Mouse (Mus musculus) monocyte, adult 5-6 weeks (primary cell): ENCODE results near the gene D13Ertd608e. TPM values are rescaled to one million over a fixed set of nuclear protein-coding genes. Genes with fewer than 3 reads are reported as not detected.
"Not testable (repeated sequence)": the region's sequence is repeated elsewhere in the genome, so short reads cannot be mapped to it uniquely, and the experiment has no call there.

ENCODE experiments used
- ATAC-seq: fragments of 153-309, 156-312 bp; replicated peaks from 2 replicates; pipeline ENCODE4 v1.8.0; 2017; ENCODE audit warnings: mild to moderate bottlenecking; ENCODE audit not compliant: low TSS enrichment, insufficient number of reproducible peaks, severe bottlenecking, poor library complexity, low FRiP score
- total RNA-seq: library from RNA; stranded (forward); fragments of 200-1000, 200-491, 200-594 nt; gene quantifications from 3 replicates; pipeline ENCODE4 v1.2.3, GENCODE M21; 2017

D13Ertd608e gene
- total RNA-seq = not detected in 3 replicates

GRCm38 (mm10) chr13:119835320-119836056, at the start of gene D13Ertd608e:
D13Ertd608e (plus strand) TSS chr13:119836006.
- peak; percentile 81 for ATAC-seq

- ATAC-seq = no peak
These were observed 45.7 kb upstream of the D13Ertd608e start for GRCm38 (mm10) chr13:119789851-119790717.

- ATAC-seq = peak; percentile 89
These were observed 44.8 kb upstream of the D13Ertd608e start, which contains the start of gene Zfp131 for GRCm38 (mm10) chr13:119790761-119791579. Zfp131 (minus strand) TSS chr13:119790889.

GRCm38 (mm10) chr13:119791580-119792135, 44.1 kb upstream of the D13Ertd608e start:
- no peak for ATAC-seq

- no peak for ATAC-seq
These were observed 42.9 kb upstream of the D13Ertd608e start for GRCm38 (mm10) chr13:119792791-119793404.

- ATAC-seq = no peak
These were observed 38.1 kb upstream of the D13Ertd608e start for GRCm38 (mm10) chr13:119797656-119798055.

GRCm38 (mm10) chr13:119808937-119809336, 26.9 kb upstream of the D13Ertd608e start:
- peak; percentile 73 for ATAC-seq

GRCm38 (mm10) chr13:119810031-119810430, 25.8 kb upstream of the D13Ertd608e start:
- no peak for ATAC-seq

- no peak for ATAC-seq
These were observed 19.0 kb upstream of the D13Ertd608e start for GRCm38 (mm10) chr13:119816798-119817197.

GRCm38 (mm10) chr13:119817579-119818206, 18.1 kb upstream of the D13Ertd608e start:
- peak; percentile 41; the same call in 1 of the 2 replicates for ATAC-seq

- not testable (repeated sequence) for ATAC-seq
These were observed 5.7 kb upstream of the D13Ertd608e start, which contains the start of gene AF067063 for GRCm38 (mm10) chr13:119830116-119830515. AF067063 (minus strand) TSS chr13:119830216.

- 0 out of 2 replicates have a peak, but pooled peaks have one; percentile 19 for ATAC-seq
These were observed 562 bp downstream of the D13Ertd608e start for GRCm38 (mm10) chr13:119836324-119836811.

GRCm38 (mm10) chr13:119837719-119838337, 2.0 kb downstream of the D13Ertd608e start:
- ATAC-seq = peak; percentile 37; the same call in 1 of the 2 replicates

GRCm38 (mm10) chr13:119839982-119840381, 4.2 kb downstream of the D13Ertd608e start:
- not testable (repeated sequence) for ATAC-seq

- not testable (repeated sequence) for ATAC-seq
These were observed 26.6 kb downstream of the D13Ertd608e start for GRCm38 (mm10) chr13:119862399-119862798.

- ATAC-seq = peak; percentile 68; the same call in 1 of the 2 replicates
These were observed 28.7 kb downstream of the D13Ertd608e start for GRCm38 (mm10) chr13:119864395-119864999.
